Mouse (Mus musculus): Measurements from ENCODE around the gene Stub1. TPM values are rescaled to one million over a fixed set of nuclear protein-coding genes. Genes with fewer than 3 reads are reported as not detected.

Stub1 gene
- 91.2 TPM for polyA plus RNA-seq (2017; shearing (Covaris generic))

DNA sequence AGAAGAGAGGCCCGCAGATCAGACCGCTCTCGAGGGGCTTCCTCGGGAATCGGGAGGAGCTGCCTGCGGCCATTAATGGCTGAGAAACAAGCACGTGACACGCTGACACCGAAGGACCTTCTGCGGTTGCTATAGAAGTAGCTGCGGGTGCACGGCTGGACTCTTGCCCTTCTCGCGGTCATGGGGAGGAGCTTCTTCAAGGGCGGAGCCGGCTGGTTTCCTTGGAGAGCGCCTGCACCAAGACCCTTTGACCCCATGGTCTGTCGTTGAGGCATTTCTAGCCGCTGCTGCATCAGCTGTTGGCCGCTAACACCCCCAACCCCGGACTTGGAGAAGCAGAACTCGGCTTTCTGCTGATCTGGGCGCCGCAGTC lies at the start of gene Stub1:
Stub1 (minus strand) TSS at position 114 of the 373 bp plus-strand sequence.

GRCm38 (mm10) chr17:25880196-25880910 lies 47.1 kb upstream of the Stub1 start, which contains the start of gene Wfikkn1:
Gene Wfikkn1 (minus strand): TSS chr17:25880858.

GRCm38 (mm10) chr17:25874721-25875170 lies 41.5 kb upstream of the Stub1 start, which contains the start of gene Mettl26:
Gene Mettl26 (plus strand): TSS chr17:25875074.

DNA sequence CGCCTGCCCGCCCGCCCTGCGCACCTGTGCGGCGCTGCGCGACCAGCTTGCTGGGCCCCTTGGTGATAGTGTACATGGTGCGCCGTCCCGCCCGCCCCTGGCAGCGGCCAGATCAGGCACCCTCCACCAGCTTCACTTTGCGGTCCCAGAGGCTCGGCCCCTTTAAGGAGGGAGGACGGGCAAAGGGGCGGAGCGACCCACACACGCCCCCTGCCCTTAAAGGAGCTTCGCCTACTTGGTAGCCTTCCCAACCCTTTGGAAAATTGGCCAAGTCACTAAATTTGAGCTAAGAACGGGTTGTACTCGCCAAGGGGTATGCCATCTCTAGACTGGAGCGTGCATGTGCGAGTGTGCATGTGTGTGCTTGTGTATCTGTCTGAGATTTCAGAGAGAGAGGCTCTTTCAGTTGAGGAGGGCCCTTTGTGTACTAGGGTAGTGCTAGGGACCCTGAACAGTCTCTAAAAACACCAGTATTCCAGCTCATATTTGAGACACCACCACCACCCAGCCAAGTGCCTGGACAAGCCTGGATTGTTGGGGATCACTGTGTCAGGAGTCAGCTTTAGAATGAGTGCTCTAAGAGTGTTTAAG lies 35.5 kb upstream of the Stub1 start, which contains the start of gene Mcrip2:
Mcrip2 (minus strand) TSS at position 164 of the 591 bp plus-strand sequence.

GRCm38 (mm10) chr17:25860832-25861703 lies 27.9 kb upstream of the Stub1 start, which contains the start of gene Wdr90:
Gene Wdr90 (minus strand): TSS chr17:25861501.

GRCm38 (mm10) chr17:25844396-25844901 lies 11.2 kb upstream of the Stub1 start, which contains the start of gene Rhot2:
Gene Rhot2 (minus strand): TSS chr17:25844851.

DNA sequence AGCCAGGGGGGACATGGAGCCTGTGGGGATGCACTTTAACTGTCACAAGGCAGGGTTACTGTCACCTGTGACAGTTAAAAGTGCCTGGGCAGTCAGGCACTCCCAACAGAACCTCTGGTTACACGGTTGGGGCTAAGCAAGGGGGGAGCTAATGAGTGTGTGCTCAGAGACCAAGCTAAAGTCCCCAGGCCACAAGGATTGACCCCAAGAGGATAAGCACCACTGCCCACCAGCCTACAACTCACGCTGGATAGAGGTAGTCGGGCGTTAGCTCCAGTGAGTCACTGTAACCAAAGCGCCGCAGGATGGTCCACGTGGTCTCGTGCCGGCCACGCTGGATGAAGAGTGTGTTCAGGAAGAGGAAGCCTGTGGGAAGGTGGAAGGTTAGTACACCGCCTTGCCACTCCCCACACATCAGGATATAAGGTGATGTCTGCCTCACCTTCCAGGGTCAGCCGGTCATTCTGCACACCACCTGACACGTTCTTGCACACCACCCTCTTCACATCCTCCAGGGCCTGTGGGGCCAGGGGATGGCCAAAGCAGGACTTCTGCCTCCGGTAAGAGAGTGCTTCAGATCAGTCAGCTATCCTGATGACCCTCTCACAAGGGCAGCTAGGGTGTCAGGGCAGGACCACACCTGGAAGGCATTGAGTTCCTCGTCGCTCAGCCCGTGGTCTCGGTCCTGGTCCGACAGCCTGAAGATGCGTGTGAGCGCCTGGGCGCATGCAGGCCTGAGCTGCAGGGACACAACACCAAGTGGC lies 8.1 kb upstream of the Stub1 start, which contains the start of gene Gm20683:
Gm20683 (minus strand) TSS at position 647 of the 764 bp plus-strand sequence.

DNA sequence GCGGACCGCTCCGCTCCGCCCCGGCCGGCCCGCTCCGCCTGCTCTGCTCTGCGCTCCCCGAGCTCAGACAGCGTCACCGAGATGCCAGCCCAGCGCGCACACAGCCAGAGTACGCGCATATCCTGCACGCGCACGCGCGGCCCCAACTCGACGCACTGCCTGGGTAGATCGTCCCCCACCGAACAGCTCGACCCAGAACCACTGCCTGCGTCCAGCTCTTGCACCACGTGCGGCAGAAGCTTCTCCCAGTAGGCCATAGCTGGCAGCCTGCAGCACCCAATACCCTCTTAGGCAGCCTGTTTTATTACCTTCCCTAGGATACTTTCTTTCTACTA lies 3.8 kb upstream of the Stub1 start, which contains the start of gene Rhbdl1:
Rhbdl1 (minus strand) TSS at position 220 of the 335 bp plus-strand sequence.

DNA sequence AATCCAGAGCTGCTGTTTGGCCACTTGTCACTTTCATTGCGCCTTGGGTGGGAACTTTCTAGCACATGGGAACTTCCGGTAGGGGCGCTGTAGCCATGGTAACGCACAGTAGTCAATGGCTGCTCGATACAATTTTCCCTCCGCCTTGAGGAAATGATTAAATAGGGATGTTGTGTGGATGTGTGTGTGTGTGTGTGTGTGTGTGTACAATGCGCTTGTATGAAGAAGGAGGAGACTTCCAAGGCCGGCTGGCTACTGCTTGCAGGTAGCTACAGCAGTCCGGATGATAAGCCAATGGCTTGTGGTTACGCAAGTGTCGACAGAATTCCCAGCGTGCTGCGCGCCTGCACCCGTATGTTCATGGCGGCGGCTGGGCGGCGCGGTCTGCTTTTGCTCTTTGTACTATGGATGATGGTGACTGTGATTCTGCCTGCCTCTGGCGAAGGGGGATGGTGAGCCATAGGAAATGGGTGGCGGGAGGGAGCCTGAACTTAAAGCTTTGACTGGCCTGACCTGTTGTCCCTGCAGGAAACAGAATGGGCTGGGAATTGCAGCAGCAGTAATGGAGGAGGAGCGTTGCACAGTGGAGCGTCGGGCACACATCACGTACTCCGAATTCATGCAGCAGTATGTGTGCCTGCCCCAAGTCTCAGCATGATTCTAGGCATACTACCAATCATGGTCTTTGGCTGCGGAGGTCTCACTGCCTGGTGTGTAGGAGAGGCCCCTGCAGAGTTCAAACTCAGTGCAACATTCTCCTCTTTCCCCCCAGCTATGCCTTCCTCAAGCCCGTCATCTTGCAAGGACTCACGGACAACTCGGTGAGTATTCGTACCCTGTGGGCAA lies 4.3 kb downstream of the Stub1 start, which contains the start of gene Jmjd8:
Jmjd8 (plus strand) TSS at position 156 of the 846 bp plus-strand sequence.

GRCm38 (mm10) chr17:25823452-25823851 lies 9.8 kb downstream of the Stub1 start, which contains the start of gene Wdr24:
Gene Wdr24 (plus strand): TSS chr17:25823627.

DNA sequence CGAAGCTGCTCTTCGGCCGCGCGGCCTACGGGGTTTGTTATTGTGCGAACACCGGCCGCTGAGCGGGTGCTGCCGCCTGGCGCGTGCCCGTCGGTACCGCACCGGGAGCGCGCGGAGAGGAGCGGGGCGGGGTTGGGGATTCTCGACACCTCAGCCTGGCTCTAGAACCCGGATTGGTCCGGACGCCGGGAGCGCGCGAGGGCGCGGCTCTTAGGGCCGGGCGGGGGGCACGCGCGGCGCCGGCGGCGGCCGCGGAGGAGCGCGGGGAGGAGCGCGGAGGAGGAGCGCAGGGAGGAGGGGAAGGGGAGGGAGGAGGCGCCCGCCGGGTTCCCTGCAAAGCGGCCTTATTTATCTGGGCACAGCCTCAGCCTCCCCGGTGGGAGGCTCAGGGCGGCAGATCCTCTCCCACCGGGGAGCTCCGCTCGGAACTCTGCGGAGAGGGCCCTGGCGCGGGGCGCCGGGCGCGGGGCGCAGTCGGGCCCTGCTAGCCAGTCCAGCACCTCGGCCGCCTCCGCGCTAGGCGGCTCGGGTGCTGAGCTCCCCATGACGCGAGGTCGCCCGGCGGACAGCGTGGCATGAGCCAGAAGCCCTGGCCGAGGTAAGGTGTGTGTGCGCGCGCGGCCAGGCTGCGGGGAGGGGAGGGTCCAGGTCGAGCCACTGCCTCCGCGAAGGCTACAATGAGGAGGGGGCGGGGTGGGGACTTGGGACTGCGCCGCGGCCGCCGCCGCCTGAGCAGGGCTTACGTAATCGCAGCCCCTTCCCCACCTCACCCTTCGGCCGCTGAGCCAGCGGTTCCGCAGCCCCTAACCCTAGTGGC lies 24.2 kb downstream of the Stub1 start, which contains the start of gene Fbxl16:
Fbxl16 (plus strand) TSS at position 297 of the 817 bp plus-strand sequence.

GRCm38 (mm10) chr17:25796951-25797369 lies 36.2 kb downstream of the Stub1 start, which contains the start of gene Metrn:
Gene Metrn (minus strand): TSS chr17:25797136.

GRCm38 (mm10) chr17:25795609-25796092 lies 37.6 kb downstream of the Stub1 start, which contains the start of gene AC134908.4:
Gene AC134908.4 (minus strand): TSS chr17:25795659.

GRCm38 (mm10) chr17:25792615-25793014 lies 40.6 kb downstream of the Stub1 start, which contains the start of gene Fam173a:
Gene Fam173a (minus strand): TSS chr17:25792901.

GRCm38 (mm10) chr17:25786280-25786679 lies 46.9 kb downstream of the Stub1 start, which contains the start of gene Ccdc78:
Gene Ccdc78 (plus strand): TSS chr17:25786580.

GRCm38 (mm10) chr17:25785281-25785745 lies 47.9 kb downstream of the Stub1 start, which contains the start of gene Haghl:
Gene Haghl (minus strand): TSS chr17:25785673.

Data from activated CD4-positive, CD25-positive, alpha-beta regulatory T cell, adult 9 weeks (primary cell).